Mouse (Mus musculus): Measurements from ENCODE around the gene Sesn2. TPM values are rescaled to one million over a fixed set of nuclear protein-coding genes. Genes with fewer than 3 reads are reported as not detected.

The Sesn2 gene
- polyA plus RNA-seq, 1 experiment: 58.4 TPM

- H3K27ac ChIP-seq (ENCODE audit: insufficient read depth, low read length): no peak overlapping the region
- peaks cover 5% of the 10 kb centered on the region for H3K4me1 ChIP-seq (ENCODE audit: control insufficient read depth, insufficient read depth, low read length)
- TF ChIP-seq CTCF (IDR thresholded peaks at IDR 0.05; ENCODE audit: borderline replicate concordance, insufficient read depth, low read length): no peak
- no peak for TF ChIP-seq POLR2A (IDR thresholded peaks at IDR 0.05; ENCODE audit: low read depth, low read length)
- H3K4me3 ChIP-seq (ENCODE audit: insufficient read depth, low read length): no peak overlapping the region
Measured at GRCm38 (mm10) chr4:132505034-132505738, 5.1 kb downstream of the Sesn2 start.

GRCm38 (mm10) chr4:132503344-132503743 lies 7.0 kb downstream of the Sesn2 start:
- TF ChIP-seq POLR2A (IDR thresholded peaks at IDR 0.05; ENCODE audit: low read depth, low read length): no peak
- no peak for TF ChIP-seq CTCF (IDR thresholded peaks at IDR 0.05; ENCODE audit: borderline replicate concordance, insufficient read depth, low read length)
- Histone ChIP-seq H3K27ac (ENCODE audit: insufficient read depth, low read length) (no peak overlapping the region), H3K4me3 (ENCODE audit: insufficient read depth, low read length) (no peak overlapping the region), H3K4me1 (ENCODE audit: control insufficient read depth, insufficient read depth, low read length) (peaks cover 5% of the 10 kb centered on the region)

- no peak overlapping the region for H3K4me3 ChIP-seq (ENCODE audit: insufficient read depth, low read length)
- peaks cover 2% of the 10 kb centered on the region for H3K4me1 ChIP-seq (ENCODE audit: control insufficient read depth, insufficient read depth, low read length)
- no peak overlapping the region for H3K27ac ChIP-seq (ENCODE audit: insufficient read depth, low read length)
- TF ChIP-seq POLR2A (IDR thresholded peaks at IDR 0.05; ENCODE audit: low read depth, low read length): no peak
- TF ChIP-seq CTCF (IDR thresholded peaks at IDR 0.05; ENCODE audit: borderline replicate concordance, insufficient read depth, low read length): no peak
Measured at GRCm38 (mm10) chr4:132501639-132502038, 8.7 kb downstream of the Sesn2 start.

GRCm38 (mm10) chr4:132494271-132494918 lies 15.9 kb downstream of the Sesn2 start:
- no peak overlapping the region for H3K27ac ChIP-seq (ENCODE audit: insufficient read depth, low read length)
- no peak for TF ChIP-seq CTCF (IDR thresholded peaks at IDR 0.05; ENCODE audit: borderline replicate concordance, insufficient read depth, low read length)
- TF ChIP-seq POLR2A (IDR thresholded peaks at IDR 0.05; ENCODE audit: low read depth, low read length): no peak
- no peaks in the 10 kb centered on the region for H3K4me1 ChIP-seq (ENCODE audit: control insufficient read depth, insufficient read depth, low read length)
- no peak overlapping the region for H3K4me3 ChIP-seq (ENCODE audit: insufficient read depth, low read length)

GRCm38 (mm10) chr4:132492178-132493060 lies 17.9 kb downstream of the Sesn2 start:
- Histone ChIP-seq H3K4me3 (ENCODE audit: insufficient read depth, low read length) (no peak overlapping the region), H3K27ac (ENCODE audit: insufficient read depth, low read length) (no peak overlapping the region), H3K4me1 (ENCODE audit: control insufficient read depth, insufficient read depth, low read length) (no peaks in the 10 kb centered on the region)
- no peak for TF ChIP-seq CTCF (IDR thresholded peaks at IDR 0.05; ENCODE audit: borderline replicate concordance, insufficient read depth, low read length)
- no peak for TF ChIP-seq POLR2A (IDR thresholded peaks at IDR 0.05; ENCODE audit: low read depth, low read length)

- Histone ChIP-seq H3K4me1 (ENCODE audit: control insufficient read depth, insufficient read depth, low read length) (no peaks in the 10 kb centered on the region), H3K4me3 (ENCODE audit: insufficient read depth, low read length) (no peak overlapping the region), H3K27ac (ENCODE audit: insufficient read depth, low read length) (no peak overlapping the region)
- TF ChIP-seq POLR2A (IDR thresholded peaks at IDR 0.05; ENCODE audit: low read depth, low read length): no peak
- no peak for TF ChIP-seq CTCF (IDR thresholded peaks at IDR 0.05; ENCODE audit: borderline replicate concordance, insufficient read depth, low read length)
Measured at GRCm38 (mm10) chr4:132491748-132492147, 18.6 kb downstream of the Sesn2 start.

GRCm38 (mm10) chr4:132491057-132491456 lies 19.2 kb downstream of the Sesn2 start:
- TF ChIP-seq POLR2A (IDR thresholded peaks at IDR 0.05; ENCODE audit: low read depth, low read length): no peak
- no peak for TF ChIP-seq CTCF (IDR thresholded peaks at IDR 0.05; ENCODE audit: borderline replicate concordance, insufficient read depth, low read length)
- Histone ChIP-seq H3K4me3 (ENCODE audit: insufficient read depth, low read length) (no peak overlapping the region), H3K27ac (ENCODE audit: insufficient read depth, low read length) (no peak overlapping the region), H3K4me1 (ENCODE audit: control insufficient read depth, insufficient read depth, low read length) (no peaks in the 10 kb centered on the region)

- no peak overlapping the region for H3K4me3 ChIP-seq (ENCODE audit: insufficient read depth, low read length)
- no peak for TF ChIP-seq CTCF (IDR thresholded peaks at IDR 0.05; ENCODE audit: borderline replicate concordance, insufficient read depth, low read length)
- no peak for TF ChIP-seq POLR2A (IDR thresholded peaks at IDR 0.05; ENCODE audit: low read depth, low read length)
- no peaks in the 10 kb centered on the region for H3K4me1 ChIP-seq (ENCODE audit: control insufficient read depth, insufficient read depth, low read length)
- no peak overlapping the region for H3K27ac ChIP-seq (ENCODE audit: insufficient read depth, low read length)
Measured at GRCm38 (mm10) chr4:132490273-132491010, 19.9 kb downstream of the Sesn2 start.

GRCm38 (mm10) chr4:132488976-132489375 lies 21.3 kb downstream of the Sesn2 start:
- TF ChIP-seq CTCF (IDR thresholded peaks at IDR 0.05; ENCODE audit: borderline replicate concordance, insufficient read depth, low read length) (no peak), POLR2A (IDR thresholded peaks at IDR 0.05; ENCODE audit: low read depth, low read length) (no peak)
- Histone ChIP-seq H3K27ac (ENCODE audit: insufficient read depth, low read length) (no peak overlapping the region), H3K4me1 (ENCODE audit: control insufficient read depth, insufficient read depth, low read length) (no peaks in the 10 kb centered on the region)

More at GRCm38 (mm10) chr4:132488976-132489375, 21.3 kb downstream of the Sesn2 start:
- H3K4me3 ChIP-seq (ENCODE audit: insufficient read depth, low read length): no peak overlapping the region

Measured in embryonic fibroblast, embryonic 13.5 days (primary cell).